Mouse (Mus musculus): ENCODE measurements around the gene Loxl1. TPM values are rescaled to one million over a fixed set of nuclear protein-coding genes. Genes with fewer than 3 reads are reported as not detected.

Gene Loxl1
- 2.6 and 2.7 TPM in 2 replicates for polyA plus RNA-seq (2012; rRNA removed)

GRCm38 (mm10) chr9:58312944-58313359 lies at the start of gene Loxl1:
Gene Loxl1 (minus strand): TSS chr9:58313186.

GRCm38 (mm10) chr9:58253033-58253804 lies 59.8 kb downstream of the Loxl1 start, which contains the start of gene Stoml1:
Gene Stoml1 (plus strand): TSS chr9:58253164.

GRCm38 (mm10) chr9:58249592-58250192 lies 63.3 kb downstream of the Loxl1 start, which contains the start of gene Pml:
Gene Pml (minus strand): TSS chr9:58249786.

Other genes starting within 250 kb of the Loxl1 start
- not detected in 2 replicates for gene Stra6, start 249.4 kb downstream of the Loxl1 start, polyA plus RNA-seq (2012; rRNA removed)
- not detected in 2 replicates for gene Ccdc33, start 194.4 kb downstream of the Loxl1 start, polyA plus RNA-seq (2012; rRNA removed)
- 6.0 and 6.1 TPM in 2 replicates for gene Islr, start 108.9 kb downstream of the Loxl1 start, polyA plus RNA-seq (2012; rRNA removed)
- gene Islr2, start 108.9 kb downstream of the Loxl1 start, polyA plus RNA-seq (2012; rRNA removed) = 0.03 and 0.05 TPM in 2 replicates
- 15.6 and 15.8 TPM in 2 replicates for gene Pml, start 63.4 kb downstream of the Loxl1 start, polyA plus RNA-seq (2012; rRNA removed)
- gene Stoml1, start 60.0 kb downstream of the Loxl1 start, polyA plus RNA-seq (2012; rRNA removed) = 5.7 and 5.9 TPM in 2 replicates
- not detected in 2 replicates for gene Tbc1d21, start 57.3 kb upstream of the Loxl1 start, polyA plus RNA-seq (2012; rRNA removed)
- gene Insyn1, start 175.4 kb upstream of the Loxl1 start, polyA plus RNA-seq (2012; rRNA removed) = 0.09 and 0.11 TPM in 2 replicates
- gene Cd276, start 242.3 kb upstream of the Loxl1 start, polyA plus RNA-seq (2012; rRNA removed) = 1.0 TPM in 2 replicates

Data from liver, embryonic 18 days (tissue).